Mouse (Mus musculus) heart, adult 2 months (tissue): ENCODE measurements around the gene Pld1. TPM values are rescaled to one million over a fixed set of nuclear protein-coding genes. Genes with fewer than 3 reads are reported as not detected.

Experiments used
- DNase-seq, 2 experiments: peaks; one replicate each; pipeline ENCODE4 v3.0.0; 2021
- H3K27ac ChIP-seq: fragments of 200-600 bp; 2 replicates; pipeline ENCODE4 v1.8.1; 2022
- H3K27me3 ChIP-seq: fragments of 200-500 bp; 2 replicates; pipeline ENCODE4 v1.6.1; 2012; ENCODE audit warnings: mild to moderate bottlenecking, low read length, inconsistent platforms, mixed read lengths; ENCODE audit not compliant: control insufficient read depth, insufficient read depth
- H3K36me3 ChIP-seq: fragments of 200-500 bp; 2 replicates; pipeline ENCODE4 v1.6.1; 2012; ENCODE audit warnings: low read length, inconsistent platforms; ENCODE audit not compliant: control insufficient read depth, insufficient read depth
- H3K4me1 ChIP-seq: fragments of 200-500 bp; 2 replicates; pipeline ENCODE4 v1.6.1; 2011; ENCODE audit warnings: low read length; ENCODE audit not compliant: control insufficient read depth, insufficient read depth
- H3K4me3 ChIP-seq: fragments of 200-600 bp; 2 replicates; pipeline ENCODE4 v1.8.1; 2022
- H3K79me2 ChIP-seq: fragments of 200-500 bp; replicated peaks from 2 replicates; pipeline ENCODE4 v1.6.1; 2012; ENCODE audit warnings: mild to moderate bottlenecking, inconsistent platforms, low read length, moderate library complexity, mixed read lengths; ENCODE audit not compliant: control insufficient read depth, insufficient read depth
- H3K9ac ChIP-seq: fragments of 200-500 bp; 2 replicates; pipeline ENCODE4 v1.6.1; 2012; ENCODE audit warnings: low read depth, mild to moderate bottlenecking, control low read depth, inconsistent platforms, low read length, mixed read lengths
- CTCF ChIP-seq: fragments of 200-600 bp; IDR thresholded peaks from 2 replicates; pipeline ENCODE4 v1.8.1; 2022; ENCODE audit warnings: antibody characterized with exemption, mild to moderate bottlenecking, moderate library complexity
- EP300 ChIP-seq: fragments of 200-500 bp; IDR thresholded peaks from 2 replicates; pipeline ENCODE4 v1.6.1; 2011; ENCODE audit warnings: low read depth, low read length, control low read depth; ENCODE audit not compliant: insufficient read depth
- POLR2A ChIP-seq: fragments of 200-500 bp; IDR thresholded peaks from 2 replicates; pipeline ENCODE4 v1.6.1; 2011; ENCODE audit warnings: mild to moderate bottlenecking, low read depth, low read length, control low read depth; ENCODE audit not compliant: insufficient read depth
- WGBS: fragments of 180-500 bp; shearing (Covaris S2); methylation state at CpG from one replicate; pipeline ENCODE4 v1.1.7; 2018; 5-methylcytosine and 5-hydroxymethylcytosine counted together
- intact Hi-C: fragments of 180-260 bp; cut with DNase I; formaldehyde crosslinking; loops from one replicate; pipeline ENCODE4 v1.15.1; 2025
- polyA plus RNA-seq: library from polyadenylated mRNA; depleted of rRNA; stranded (reverse); fragments of >200 nt; gene quantifications from 2 replicates; pipeline ENCODE4 v1.2.3, GENCODE M21; 2012
- total RNA-seq, 2 experiments: library from RNA; stranded (reverse); gene quantifications; 2 replicates each; pipeline ENCODE4 v1.2.3; 2021

Gene Pld1
- total and polyA plus RNA-seq, 3 experiments = 4.0 to 11.8 (median 11.4) TPM

DNA sequence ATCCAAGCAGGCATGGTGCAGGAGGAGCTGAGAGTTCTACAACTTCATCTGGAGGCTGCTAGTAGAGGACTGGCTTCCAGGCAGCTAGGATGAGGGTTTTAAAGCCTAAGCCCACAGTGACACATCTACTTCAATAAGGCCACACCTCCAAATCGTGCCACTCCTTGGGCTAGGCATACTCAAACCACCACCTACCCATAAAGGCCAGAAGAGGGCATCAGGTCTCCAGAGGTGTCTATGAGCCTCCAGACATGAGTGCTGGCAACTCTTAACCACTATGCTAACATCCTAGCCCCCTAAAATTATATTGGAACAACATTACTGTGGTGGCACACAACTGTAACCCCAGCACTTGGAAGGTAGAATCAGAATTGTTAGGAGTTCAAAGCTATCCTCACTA is 226.2 kb downstream of the Pld1 start:
- WGBS = 25% methylated on average over 1 of the region's 1 CpGs
- Histone ChIP-seq H3K9ac (no peak overlapping the region), H3K36me3 (no peaks in the 10 kb centered on the region), H3K4me1 (no peaks in the 10 kb centered on the region), H3K27me3 (no peaks in the 10 kb centered on the region), H3K27ac (no peak overlapping the region), H3K4me3 (no peak overlapping the region), H3K79me2 (no peaks in the 10 kb centered on the region)
- intact Hi-C loops = loop anchor here (1.0 to 5.0 kb wide), 4 partner anchors 103 to 582 kb away; no protein-coding TSS in a partner anchor
- TF ChIP-seq POLR2A = no peak
- TF ChIP-seq CTCF = peak; percentile 24; the same call in 1 of the 2 replicates
- TF ChIP-seq EP300 = no peak
- no peak for DNase-seq

DNA sequence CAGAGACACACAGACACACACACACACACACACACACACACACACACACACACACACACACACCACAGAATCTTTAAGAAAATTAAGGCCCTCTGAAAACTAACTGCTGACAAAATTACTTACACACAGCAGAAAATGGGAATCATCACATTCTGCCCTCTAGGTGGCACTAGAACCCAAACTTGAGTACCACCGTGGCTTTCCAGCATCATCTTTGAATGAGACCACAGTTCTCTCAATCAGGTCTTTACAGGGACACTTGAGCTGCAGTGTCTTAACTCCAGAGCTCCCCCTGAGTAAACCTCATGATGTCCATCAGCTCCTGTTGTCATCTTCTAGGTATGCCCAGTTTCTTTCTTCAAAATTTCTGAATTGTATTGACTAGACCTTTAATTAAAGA is 227.1 kb downstream of the Pld1 start:
- 3% methylated on average over 1 of the region's 1 CpGs for WGBS
- Histone ChIP-seq H3K9ac (no peak overlapping the region), H3K4me3 (no peak overlapping the region), H3K27ac (no peak overlapping the region), H3K36me3 (no peaks in the 10 kb centered on the region), H3K4me1 (no peaks in the 10 kb centered on the region; the same call in 1 of the 2 replicates), H3K27me3 (no peaks in the 10 kb centered on the region), H3K79me2 (no peaks in the 10 kb centered on the region)
- intact Hi-C loops = loop anchor here (1.0 to 5.0 kb wide), 3 partner anchors 102 to 581 kb away; no protein-coding TSS in a partner anchor
- peak; percentile 32 to 43 for DNase-seq
- TF ChIP-seq POLR2A (no peak), CTCF (peak; percentile 76)

DNA sequence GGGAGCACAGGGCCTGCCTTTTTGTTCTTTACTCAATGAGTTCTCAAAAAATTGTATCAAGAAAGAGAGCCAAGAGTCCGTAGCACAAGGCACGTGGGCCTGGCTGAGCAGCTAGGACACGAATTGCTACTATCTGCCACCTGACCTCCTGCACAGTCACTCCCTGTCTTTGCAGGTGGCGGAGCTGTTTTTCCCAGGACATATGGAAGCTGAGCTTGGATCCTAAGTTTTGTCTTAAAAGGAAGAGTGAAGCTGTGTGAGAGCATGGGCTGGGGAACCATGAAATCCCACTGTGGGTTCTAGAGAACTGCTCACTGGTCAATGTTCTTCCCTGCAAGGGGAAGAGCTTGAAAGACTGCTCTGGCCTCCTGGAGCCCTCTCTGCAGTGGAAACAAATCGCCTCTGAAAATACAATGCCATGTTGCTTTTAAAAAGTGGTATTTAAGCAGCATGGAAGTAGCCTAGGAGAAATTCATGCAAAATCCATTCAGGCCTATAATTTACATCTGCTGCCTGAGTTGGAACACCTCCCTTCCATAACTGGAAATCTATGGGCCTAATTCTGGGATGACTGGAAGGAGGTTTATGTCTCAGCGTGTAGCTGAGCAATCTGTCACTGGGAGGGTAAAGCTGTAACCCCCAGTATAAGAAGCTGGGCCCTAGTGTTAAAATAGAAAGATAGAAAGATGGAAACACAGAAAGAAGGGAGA is 229.5 kb downstream of the Pld1 start:
- Histone ChIP-seq H3K79me2 (no peaks in the 10 kb centered on the region), H3K36me3 (no peaks in the 10 kb centered on the region), H3K4me3 (no peak overlapping the region), H3K9ac (no peak overlapping the region), H3K27me3 (no peaks in the 10 kb centered on the region), H3K27ac (no peak overlapping the region), H3K4me1 (peaks cover 2% of the 10 kb centered on the region)
- 93% methylated on average over 6 of the region's 6 CpGs for WGBS
- DNase-seq = no peak
- TF ChIP-seq CTCF = no peak
- TF ChIP-seq EP300 = no peak
- no peak for TF ChIP-seq POLR2A
- intact Hi-C loops = loop anchor here (5.0 kb wide), 2 partner anchors 99 to 394 kb away; no protein-coding TSS in a partner anchor

DNA sequence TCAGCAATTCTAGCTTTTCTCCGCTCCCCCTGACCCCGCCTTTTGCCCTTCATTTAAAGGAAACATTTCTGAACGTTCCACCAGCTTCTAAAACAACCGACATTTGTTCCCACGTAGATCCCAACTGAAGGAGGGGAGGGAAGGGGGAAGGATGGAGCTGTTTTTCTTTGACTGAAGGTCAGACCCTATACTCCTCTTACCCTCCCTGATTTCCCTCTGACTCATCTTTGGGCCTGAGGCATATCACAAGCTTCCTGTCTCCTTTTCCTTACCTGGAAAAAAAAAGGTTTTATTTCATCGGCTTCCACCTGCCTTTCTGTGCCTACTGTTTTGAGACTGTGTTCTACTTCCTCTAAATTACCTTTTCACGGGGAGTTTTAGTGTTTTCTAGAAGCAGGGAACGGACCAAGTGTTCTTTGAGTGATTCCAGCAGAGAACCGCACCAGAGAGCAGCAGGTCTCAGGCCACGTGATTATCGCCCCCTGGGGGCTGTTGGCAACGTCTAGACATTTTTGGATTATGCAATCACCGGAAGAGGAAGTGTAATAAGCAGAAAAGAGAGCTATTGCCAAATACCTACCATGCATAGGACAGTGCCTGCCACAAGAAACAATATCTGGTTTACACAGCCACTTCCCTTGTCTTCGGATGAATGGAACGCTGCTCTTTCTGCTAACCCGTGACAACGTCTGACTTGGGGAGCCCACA is 232.6 kb downstream of the Pld1 start:
- H3K27ac ChIP-seq = no peak overlapping the region
- H3K27me3 ChIP-seq = no peaks in the 10 kb centered on the region
- H3K9ac ChIP-seq = no peak overlapping the region
- peaks cover 2% of the 10 kb centered on the region for H3K4me1 ChIP-seq
- TF ChIP-seq EP300 (no peak), POLR2A (no peak), CTCF (peak; percentile 14; the same call in 1 of the 2 replicates)
- DNase-seq = peak; percentile 54 to 65
- H3K36me3 ChIP-seq = no peaks in the 10 kb centered on the region
- no peaks in the 10 kb centered on the region for H3K79me2 ChIP-seq
- WGBS = 33% methylated on average over 17 of the region's 17 CpGs
- H3K4me3 ChIP-seq = no peak overlapping the region
- intact Hi-C loops = no loop called here

DNA sequence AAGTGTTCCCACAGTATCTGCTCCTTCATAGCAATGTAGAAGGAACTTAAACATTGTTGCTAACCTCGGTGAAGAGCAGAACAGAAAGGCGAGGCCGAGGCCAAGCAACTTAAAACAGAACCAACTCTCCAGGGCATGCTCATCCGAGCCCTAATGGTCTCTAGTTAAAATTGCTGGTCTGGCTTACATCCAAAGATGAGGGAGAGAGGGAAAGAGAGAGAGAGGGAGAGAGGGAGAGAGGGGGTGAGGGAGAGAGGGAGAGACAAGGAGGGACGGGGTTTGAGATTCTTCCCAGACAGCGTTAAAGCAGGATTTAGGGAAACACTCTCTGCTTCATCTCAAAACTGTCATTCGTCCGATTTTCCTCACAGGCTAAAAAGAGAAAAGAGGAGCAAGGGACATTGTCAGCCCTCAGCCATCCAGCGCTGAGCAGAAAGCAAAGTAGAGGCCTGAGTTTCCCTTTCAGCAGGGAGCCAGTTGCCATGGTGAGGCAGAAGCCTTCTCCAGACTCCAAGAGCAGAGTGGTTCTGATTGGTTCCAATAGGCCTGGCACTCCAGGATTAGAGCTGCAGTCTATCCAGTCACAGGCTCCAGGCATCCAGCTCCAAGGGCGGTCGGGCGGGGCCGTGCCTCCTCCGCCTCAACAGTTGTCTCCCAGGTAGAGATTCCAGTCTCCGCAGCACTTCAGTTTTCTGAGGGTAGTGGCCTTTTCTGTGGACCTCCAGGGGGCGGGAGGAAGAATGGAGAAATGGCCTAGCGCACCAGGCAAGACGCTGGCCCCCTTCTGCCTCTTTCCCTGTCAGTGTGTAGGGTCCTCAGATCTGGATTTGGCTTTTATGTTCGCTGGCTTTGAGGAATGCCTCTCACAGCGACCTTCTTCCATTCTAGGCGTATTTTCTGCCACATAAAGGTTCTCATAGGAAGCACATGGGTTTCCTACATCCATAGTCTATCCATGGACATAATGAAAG is 237.8 kb downstream of the Pld1 start:
- H3K27ac ChIP-seq = no peak overlapping the region
- WGBS = 63% methylated on average over 21 of the region's 21 CpGs
- H3K36me3 ChIP-seq = no peaks in the 10 kb centered on the region
- no peaks in the 10 kb centered on the region for H3K27me3 ChIP-seq
- no peak overlapping the region for H3K4me3 ChIP-seq
- DNase-seq = no peak
- intact Hi-C loops = no loop called here
- H3K4me1 ChIP-seq = peaks cover 2% of the 10 kb centered on the region
- TF ChIP-seq POLR2A (no peak), CTCF (no peak), EP300 (no peak)
- no peaks in the 10 kb centered on the region for H3K79me2 ChIP-seq
- H3K9ac ChIP-seq = no peak overlapping the region
